Comparison of ENCODE assay signal across 24 mouse cellular contexts in genomic region chr2:105459512-105459911, GRCm38 (mm10).
DNase-seq lines count a peak whose midpoint lies in the region; ATAC-seq and TF ChIP-seq lines count a peak whose summit lies in the region.
"Had no signal": no experiment of that assay in that cellular context is flagged by ENCODE, and none has a peak within 500 bp of the region (broad histone marks: within the 10 kb centered on the region; RNA-seq: fewer than 3 reads in every experiment).

No protein-coding gene starts in this region.

- H3K4me1 ChIP-seq in lung, embryonic 14.5 days (ENCODE audit: insufficient read depth): no peaks in the 10 kb centered on the region
- H3K4me1 ChIP-seq: embryonic facial prominence, embryonic 13.5 days; embryonic facial prominence, embryonic 15.5 days; forebrain, embryonic 12.5 days had no signal

- no peak overlapping the region for H3K4me2 ChIP-seq in lung, embryonic 14.5 days
- H3K4me2 ChIP-seq: embryonic facial prominence, embryonic 13.5 days; embryonic facial prominence, embryonic 15.5 days; forebrain, embryonic 12.5 days had no signal

- 49% methylated on average over 9 of the region's 9 CpGs for WGBS in lung, embryonic 14.5 days

- no peak overlapping the region for H3K27ac ChIP-seq in lung, embryonic 14.5 days (ENCODE audit: low read depth)
- no peak overlapping the region for H3K27ac ChIP-seq in layer of hippocampus, adult 2 months
- H3K27ac ChIP-seq: embryonic facial prominence, embryonic 13.5 days; embryonic facial prominence, embryonic 15.5 days; forebrain, embryonic 10.5 days; forebrain, embryonic 12.5 days had no signal

- no peaks in the 10 kb centered on the region for H3K9me3 ChIP-seq in lung, embryonic 14.5 days (ENCODE audit: low read depth, low read length)
- H3K9me3 ChIP-seq: embryonic facial prominence, embryonic 13.5 days; embryonic facial prominence, embryonic 15.5 days; forebrain, embryonic 10.5 days; forebrain, embryonic 12.5 days; G1E had no signal

- peak; percentile 28 for DNase-seq in lung, embryonic 14.5 days
- DNase-seq in lung, postnatal 14 days: no peak
- peak; percentile 24 for DNase-seq in ovary, adult 18-20 months (ENCODE audit: low spot score)
- DNase-seq in ovary, postnatal 14 days (ENCODE audit: low spot score): no peak
- peak; percentile 31 for DNase-seq in Muller cell, postnatal 12 days (ENCODE audit: inconsistent ontology term)
- DNase-seq in layer of hippocampus, adult 2 months (ENCODE audit: low spot score in 2 of 2): no peak
- DNase-seq: adrenal gland, adult 2 months; adrenal gland, postnatal 10 days; adrenal gland, postnatal 25 days; cerebellum, adult 11 months; cerebellum, adult 18-20 months; cerebellum, adult 8-10 months; cerebellum, adult 9-11 months; cerebellum, postnatal 14 days; cerebellum, postnatal 36 days; embryo, embryonic 11 days had no signal

- no peaks in the 10 kb centered on the region for H3K36me3 ChIP-seq in lung, embryonic 14.5 days (ENCODE audit: insufficient read depth)
- H3K36me3 ChIP-seq: embryonic facial prominence, embryonic 13.5 days; embryonic facial prominence, embryonic 15.5 days; forebrain, embryonic 10.5 days; forebrain, embryonic 12.5 days; G1E had no signal

- no peak overlapping the region for H3K9ac ChIP-seq in lung, embryonic 14.5 days
- H3K9ac ChIP-seq: embryonic facial prominence, embryonic 13.5 days; embryonic facial prominence, embryonic 15.5 days; forebrain, embryonic 12.5 days had no signal

- no peaks in the 10 kb centered on the region for H3K27me3 ChIP-seq in lung, embryonic 14.5 days (ENCODE audit: insufficient read depth, low read length)

- TF ChIP-seq CTCF in lung, embryonic 14.5 days (IDR thresholded peaks at IDR 0.05; ENCODE audit: low read depth): no peak
- no peak for TF ChIP-seq CTCF in layer of hippocampus, adult 2 months (conservative IDR thresholded peaks at IDR 0.05)

- ATAC-seq in lung, embryonic 14.5 days (ENCODE audit: insufficient read depth): peak; percentile 77; the same call in 1 of the 2 replicates
- ATAC-seq: forebrain, embryonic 14.5 days; forebrain, embryonic 16.5 days had no signal

- no peak overlapping the region for H3K4me3 ChIP-seq in lung, embryonic 14.5 days (ENCODE audit: low read depth, low read length)
- H3K4me3 ChIP-seq in layer of hippocampus, adult 2 months: no peak overlapping the region
- H3K4me3 ChIP-seq: embryonic facial prominence, embryonic 13.5 days; embryonic facial prominence, embryonic 15.5 days; erythroblast, embryonic 14.5 days; forebrain, embryonic 10.5 days; forebrain, embryonic 12.5 days had no signal

Comparison
In these comparisons a context has a peak if more than half of its experiments do, and no peak if none do; other contexts are left out.
1. DNase-seq: peak in lung, embryonic 14.5 days (single experiment), ovary, adult 18-20 months (single experiment) and Muller cell, postnatal 12 days (single experiment); none in lung, postnatal 14 days (single experiment), ovary, postnatal 14 days (single experiment) and layer of hippocampus, adult 2 months (0 of 2).